Mouse (Mus musculus) C2C12 (cell line): ENCODE data around the gene Fam19a1.

ENCODE experiments used
- CEBPB ChIP-seq: IDR thresholded peaks from one replicate; pipeline ENCODE4 v1.6.1; 2011; ENCODE audit warnings: low read depth, mild to moderate bottlenecking, control low read depth, moderate library complexity
- CTCF ChIP-seq: IDR thresholded peaks from one replicate; pipeline ENCODE4 v1.5.1; 2011; ENCODE audit not compliant: control insufficient read depth, insufficient read depth, insufficient read length
- FOSL1 ChIP-seq: IDR thresholded peaks from one replicate; pipeline ENCODE4 v1.8.0; 2011; ENCODE audit warnings: mild to moderate bottlenecking, low read length; ENCODE audit not compliant: poor library complexity, insufficient read depth, severe bottlenecking
- MAX ChIP-seq: IDR thresholded peaks from one replicate; pipeline ENCODE4 v1.6.1; 2011; ENCODE audit warnings: mild to moderate bottlenecking, control low read depth
- MYOD1 ChIP-seq: IDR thresholded peaks from one replicate; pipeline ENCODE4 v1.6.1; 2011; ENCODE audit warnings: low read depth; ENCODE audit not compliant: control insufficient read depth, insufficient read length
- MYOG ChIP-seq: IDR thresholded peaks from one replicate; pipeline ENCODE4 v1.6.1; 2011; ENCODE audit not compliant: control insufficient read depth, insufficient read length; ENCODE audit errors: extremely low read depth
- USF1 ChIP-seq: IDR thresholded peaks from one replicate; pipeline ENCODE4 v1.6.1; 2011; ENCODE audit warnings: low read depth, mild to moderate bottlenecking, control low read depth, moderate library complexity

- TF ChIP-seq USF1 (no peak), CTCF (no peak), MYOG (no peak), MAX (no peak), CEBPB (no peak), MYOD1 (no peak), FOSL1 (no peak)
Measured at GRCm38 (mm10) chr6:96544832-96545231, 431.9 kb downstream of the Fam19a1 start.
